Mouse (Mus musculus) urinary bladder, postnatal 4 days (tissue): ENCODE data around the gene Cacna1b.

Experiments
- DNase-seq, 2 experiments: peaks; one replicate each; pipeline ENCODE4 v3.0.0; 2021 to 2022; ENCODE audit warnings: low spot score in 2 of 2

The Cacna1b gene

GRCm38 (mm10) chr2:24763115-24763557 lies at the start of gene Cacna1b:
Cacna1b (minus strand) TSS chr2:24763152.
- peak; percentile 43 to 66 for DNase-seq

DNA sequence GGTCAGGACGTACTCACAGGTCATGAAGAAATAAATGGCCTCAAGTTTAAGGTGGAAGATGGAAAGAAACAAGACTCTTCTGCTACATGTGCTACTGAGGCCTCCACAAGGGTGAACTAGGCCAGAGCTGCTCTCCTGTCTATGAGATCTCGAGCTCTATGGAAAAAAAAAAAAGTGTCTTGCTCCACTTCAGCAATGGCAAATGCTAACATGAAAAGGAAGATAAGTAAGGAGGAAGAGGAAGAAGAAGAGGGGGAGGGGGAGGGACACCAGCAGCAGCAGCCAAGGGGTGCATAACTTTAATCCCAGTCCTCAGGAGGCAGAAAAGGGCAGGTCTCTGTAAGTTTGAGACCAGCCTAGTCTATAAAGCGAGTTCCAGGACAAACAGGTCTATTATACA lies 46.8 kb upstream of the Cacna1b start:
- DNase-seq: no peak

- DNase-seq: no peak
Measured at GRCm38 (mm10) chr2:24807691-24808090, 44.7 kb upstream of the Cacna1b start.

- no peak for DNase-seq
Measured at GRCm38 (mm10) chr2:24807036-24807435, 44.1 kb upstream of the Cacna1b start.

- no peak for DNase-seq
Measured at GRCm38 (mm10) chr2:24806143-24806542, 43.2 kb upstream of the Cacna1b start.

GRCm38 (mm10) chr2:24805621-24806020 lies 42.7 kb upstream of the Cacna1b start:
- no peak for DNase-seq

- DNase-seq: no peak
Measured at GRCm38 (mm10) chr2:24796833-24797457, 34.0 kb upstream of the Cacna1b start.

- DNase-seq: no peak
Measured at GRCm38 (mm10) chr2:24787250-24787649, 24.3 kb upstream of the Cacna1b start.

DNA sequence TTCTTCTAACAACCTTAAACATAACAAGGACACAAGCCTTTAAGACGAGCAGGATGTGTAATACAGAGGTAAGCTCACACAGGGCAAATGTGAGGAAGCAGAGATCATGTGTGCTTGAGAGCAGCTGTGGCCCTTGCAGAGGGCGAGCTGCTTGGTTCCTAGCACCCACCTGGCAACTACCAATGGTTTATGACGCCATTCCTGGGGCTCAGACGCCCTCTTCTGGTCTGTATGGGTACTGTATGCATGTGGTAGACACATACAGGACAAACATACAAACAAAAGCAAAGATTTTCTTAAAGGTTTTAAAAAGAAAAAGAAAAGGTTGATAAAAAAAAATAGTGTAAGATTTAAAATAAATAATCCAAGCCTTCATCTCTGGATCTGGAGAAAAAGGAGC lies 18.3 kb upstream of the Cacna1b start:
- no peak for DNase-seq

DNA sequence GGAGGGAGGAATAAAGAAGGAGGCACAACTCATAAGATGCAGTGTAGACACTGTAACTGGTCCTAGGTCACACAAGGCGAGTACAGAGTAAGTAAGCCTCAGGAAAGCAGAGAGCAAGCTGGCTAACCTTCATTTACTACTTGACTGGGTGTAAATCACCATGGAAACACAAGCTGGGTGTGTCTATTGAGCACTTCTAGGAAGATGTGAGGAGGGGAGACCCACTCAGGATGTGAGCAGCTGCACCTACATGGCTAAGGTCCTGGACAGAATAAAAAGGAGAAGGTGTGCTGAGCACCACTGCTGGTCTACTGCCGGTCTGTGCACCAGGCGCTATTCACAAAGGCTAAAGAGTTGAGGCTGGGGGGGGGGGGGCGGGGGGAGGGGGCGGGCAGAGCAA lies 13.9 kb upstream of the Cacna1b start:
- no peak for DNase-seq

DNA sequence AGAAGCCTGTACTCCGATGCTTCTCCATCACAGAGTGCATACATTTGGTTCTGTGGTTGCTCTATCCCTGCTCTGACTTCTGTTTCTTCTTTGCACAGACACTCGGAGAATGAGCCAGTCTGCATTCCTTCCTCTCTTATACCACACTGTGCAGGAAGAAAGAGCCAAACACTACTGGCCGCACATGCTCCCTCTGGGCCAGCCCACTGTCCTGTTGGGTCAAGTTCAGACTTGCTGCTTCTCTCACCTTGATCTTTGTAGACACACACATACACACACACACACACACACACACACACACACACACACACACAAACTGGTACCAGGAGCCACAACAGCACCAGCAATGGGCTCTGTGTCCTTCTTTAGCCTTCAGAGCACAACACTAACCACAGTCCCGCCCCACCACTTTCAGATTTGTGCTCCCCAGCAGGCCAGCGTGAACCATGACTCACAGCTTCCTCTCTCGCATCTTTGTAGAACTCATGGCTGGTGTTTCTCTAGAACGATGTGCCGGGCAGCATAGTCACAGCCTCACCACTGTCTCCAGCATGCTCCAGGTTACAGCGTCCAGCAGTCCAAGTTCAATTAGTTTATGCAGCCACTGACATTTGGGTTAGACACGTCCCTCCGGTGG lies 13.1 kb upstream of the Cacna1b start:
- no peak for DNase-seq

DNA sequence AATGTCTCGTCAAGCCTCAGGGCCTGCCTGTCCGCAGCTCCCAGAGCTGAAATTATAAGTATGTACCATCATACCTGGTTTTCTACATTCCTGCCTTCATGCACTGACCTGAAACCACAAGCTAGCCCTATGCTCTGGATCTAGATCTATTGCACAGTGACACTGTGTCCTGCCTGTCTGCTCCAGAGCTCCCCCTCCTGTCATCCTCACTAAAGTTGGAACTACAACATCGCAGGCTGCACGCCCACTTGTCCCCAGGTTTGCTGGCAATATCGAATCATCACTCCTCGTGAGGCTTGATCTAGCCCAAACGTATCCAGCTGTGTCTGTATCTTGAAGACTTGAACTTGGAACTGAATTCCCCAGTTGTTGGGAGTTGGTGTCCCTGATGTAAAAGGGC lies 11.9 kb upstream of the Cacna1b start:
- no peak for DNase-seq

DNA sequence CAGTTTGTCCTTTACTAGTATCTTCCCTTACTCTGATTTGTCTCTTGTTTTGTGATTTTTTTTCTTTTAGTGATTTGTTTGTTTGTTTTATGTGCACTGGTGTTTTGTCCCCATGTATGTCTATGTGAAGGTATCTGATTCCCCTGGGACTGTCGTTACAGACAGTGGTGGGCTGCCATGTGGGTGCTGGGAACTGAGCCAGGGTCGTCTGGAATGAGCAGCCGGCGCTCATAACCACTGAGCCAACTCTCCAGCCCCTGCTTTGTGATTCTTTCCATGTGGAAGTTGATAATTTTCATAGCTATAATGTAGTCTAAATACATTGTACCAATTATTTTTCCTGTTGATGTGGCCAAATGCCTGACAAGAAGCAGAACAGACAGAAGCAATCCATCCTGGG lies 7.9 kb upstream of the Cacna1b start:
- no peak for DNase-seq

- no peak for DNase-seq
Measured at GRCm38 (mm10) chr2:24762446-24762960, 449 bp downstream of the Cacna1b start.

DNA sequence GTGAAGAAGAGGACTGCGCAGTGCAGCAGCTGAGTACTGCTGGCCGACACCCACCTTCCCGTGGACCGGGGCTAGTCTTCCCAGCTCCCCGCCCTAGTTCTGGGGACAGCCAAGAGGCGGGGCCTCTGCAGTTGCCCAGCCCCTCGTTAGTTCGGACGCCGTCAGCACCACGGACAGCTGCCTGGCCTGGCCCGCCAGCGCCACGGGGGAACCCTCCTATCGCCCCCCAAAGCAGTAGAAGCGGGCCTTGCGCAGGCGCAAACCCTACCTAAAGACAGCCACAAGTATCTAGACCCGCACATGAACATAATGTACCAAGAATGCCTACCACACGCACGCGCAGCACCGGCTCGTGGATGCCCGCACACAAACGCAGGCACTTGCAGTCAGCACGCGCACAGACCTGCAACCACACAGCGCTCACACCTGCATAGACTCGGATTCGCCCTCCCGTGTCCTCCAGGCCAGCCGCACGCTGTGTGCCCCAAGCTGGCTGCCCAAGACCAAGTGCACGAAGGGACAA lies 968 bp downstream of the Cacna1b start:
- DNase-seq: peak; percentile 56 to 78

DNA sequence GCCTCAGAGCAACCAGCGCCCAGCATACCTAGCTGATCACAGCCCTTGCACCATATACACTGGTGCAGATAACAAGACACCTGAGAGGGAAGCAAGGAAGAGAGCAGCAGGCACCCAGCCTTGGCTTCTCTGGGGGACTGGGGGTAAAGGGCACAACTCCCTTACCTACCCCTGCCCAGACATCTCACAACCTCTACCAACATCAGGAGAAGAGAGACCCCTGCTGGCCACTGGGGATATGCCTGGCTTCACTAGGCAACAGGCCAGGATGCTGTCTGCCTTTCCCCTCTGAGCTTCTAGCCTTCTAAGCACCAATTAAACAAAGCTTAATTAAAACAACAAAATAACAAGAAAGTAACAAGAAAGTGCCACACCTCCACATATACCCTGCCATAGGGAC lies 7.7 kb downstream of the Cacna1b start:
- DNase-seq: no peak

- DNase-seq: no peak
Measured at GRCm38 (mm10) chr2:24752599-24752998, 10.4 kb downstream of the Cacna1b start.

DNA sequence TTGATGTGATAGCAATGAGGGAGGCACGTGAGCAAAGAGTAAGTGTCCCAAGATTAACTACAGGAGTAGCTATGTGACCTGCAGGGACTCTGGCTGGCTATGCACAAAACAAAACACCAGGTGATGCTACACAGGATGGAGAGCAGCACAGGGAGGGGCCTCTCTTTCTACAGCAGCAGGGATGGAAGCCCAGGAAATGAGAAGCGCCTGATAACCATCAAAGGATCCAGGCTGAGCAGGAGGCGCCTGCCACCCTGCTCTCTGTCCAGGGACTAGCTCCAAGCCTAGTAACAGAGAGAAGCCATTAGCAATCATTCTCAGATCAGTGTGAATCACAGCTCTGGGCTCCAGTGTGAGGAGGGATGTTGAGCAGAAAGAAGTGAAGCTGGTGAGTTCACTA lies 12.9 kb downstream of the Cacna1b start:
- no peak for DNase-seq

GRCm38 (mm10) chr2:24747878-24748277 lies 15.1 kb downstream of the Cacna1b start:
- no peak for DNase-seq

GRCm38 (mm10) chr2:24739701-24740100 lies 23.3 kb downstream of the Cacna1b start:
- DNase-seq: no peak

DNA sequence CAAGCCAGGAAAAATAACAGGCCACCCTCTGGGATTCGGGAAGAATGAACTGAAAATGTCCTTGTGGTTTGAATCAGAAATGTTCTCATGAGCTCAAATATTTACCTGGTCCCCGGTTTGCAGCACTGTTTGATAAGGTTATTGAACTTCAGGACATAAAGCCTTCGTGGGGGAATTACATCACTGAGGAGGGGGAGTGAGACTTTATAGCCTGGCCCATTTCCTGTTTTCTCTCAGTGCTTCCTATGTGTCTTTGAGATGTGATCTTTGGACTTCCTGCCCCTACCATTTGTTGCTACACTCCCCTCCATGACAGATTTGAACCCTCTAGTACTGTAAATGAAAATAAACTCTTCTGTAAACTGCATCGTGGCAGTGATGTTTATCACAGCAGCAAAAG lies 29.8 kb downstream of the Cacna1b start:
- no peak for DNase-seq

GRCm38 (mm10) chr2:24725865-24726264 lies 37.1 kb downstream of the Cacna1b start:
- DNase-seq: peak in 1 of 2 experiments; percentile 11
